Mouse (Mus musculus): Measurements from ENCODE around the gene Magi2. TPM values are rescaled to one million over a fixed set of nuclear protein-coding genes. Genes with fewer than 3 reads are reported as not detected.
"Not testable (repeated sequence)": the region's sequence is repeated elsewhere in the genome, so short reads cannot be mapped to it uniquely, and the experiment has no call there.

Magi2 gene
- total RNA-seq, 2 experiments from 2014 or later = 139 to 145 TPM

DNA sequence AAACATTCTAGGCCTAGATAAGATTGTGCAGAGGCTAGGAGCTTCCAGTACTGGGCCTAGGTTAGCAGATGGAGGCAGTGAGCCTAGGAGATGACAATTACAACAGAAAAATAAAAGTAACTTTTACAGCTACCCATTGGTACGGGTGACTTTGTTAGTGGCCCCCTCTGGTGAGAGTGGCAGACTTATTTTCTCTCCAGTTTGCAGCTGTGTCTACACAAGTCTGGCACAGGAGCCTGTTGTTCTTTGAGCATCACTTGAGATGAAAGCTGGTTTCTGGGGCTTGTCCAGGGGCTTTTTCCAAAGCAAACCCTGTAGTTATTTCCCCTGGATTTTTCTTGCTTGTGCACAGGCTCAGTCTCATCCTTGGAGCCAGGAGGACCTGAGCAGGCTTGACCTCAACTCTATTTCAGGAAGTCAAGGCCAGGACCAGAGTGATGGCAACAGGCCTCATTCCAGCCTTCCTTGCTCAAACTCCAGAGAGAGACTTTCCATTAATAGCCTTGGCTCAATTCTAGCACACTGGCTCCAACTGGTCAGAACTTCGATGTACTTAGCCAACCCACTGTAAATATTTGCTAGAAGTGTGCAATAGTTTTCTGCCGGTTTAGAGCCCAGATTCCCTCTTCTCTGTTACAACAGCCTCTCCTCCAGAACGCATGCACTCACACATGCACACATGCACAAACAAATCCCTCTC is 1493.5 kb downstream of the Magi2 start:
- DNase-seq (ENCODE audit: extremely low spot score in 1 of 2, low spot score in 2 of 2) = no peak
- no peak for TF ChIP-seq CTCF (IDR thresholded peaks at IDR 0.05)
- H3K27ac ChIP-seq = no peak overlapping the region
- no peak overlapping the region for H3K4me3 ChIP-seq
- intact Hi-C loops (cut with DNase I) = no loop called here

DNA sequence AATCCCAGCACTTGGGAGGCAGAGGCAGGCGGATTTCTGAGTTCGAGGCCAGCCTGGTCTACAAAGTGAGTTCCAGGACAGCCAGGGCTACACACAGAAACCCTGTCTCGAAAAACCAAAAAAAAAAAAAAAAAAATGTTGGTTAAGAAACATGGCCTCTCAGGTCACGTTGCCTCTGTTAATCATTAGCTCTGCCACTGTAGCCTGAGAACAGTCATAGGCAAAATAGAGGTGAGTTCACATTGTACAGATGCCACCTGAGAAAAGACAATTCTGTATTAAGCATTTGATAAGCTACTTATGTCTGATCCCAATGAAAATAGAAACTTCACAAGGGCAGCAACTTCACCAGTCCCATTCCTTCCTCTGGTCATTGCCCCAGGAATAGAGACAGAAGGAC is 1496.4 kb downstream of the Magi2 start:
- intact Hi-C loops (cut with DNase I); H3K27ac ChIP-seq; H3K4me3 ChIP-seq; DNase-seq (ENCODE audit: extremely low spot score in 1 of 2, low spot score in 2 of 2): not testable (repeated sequence)

DNA sequence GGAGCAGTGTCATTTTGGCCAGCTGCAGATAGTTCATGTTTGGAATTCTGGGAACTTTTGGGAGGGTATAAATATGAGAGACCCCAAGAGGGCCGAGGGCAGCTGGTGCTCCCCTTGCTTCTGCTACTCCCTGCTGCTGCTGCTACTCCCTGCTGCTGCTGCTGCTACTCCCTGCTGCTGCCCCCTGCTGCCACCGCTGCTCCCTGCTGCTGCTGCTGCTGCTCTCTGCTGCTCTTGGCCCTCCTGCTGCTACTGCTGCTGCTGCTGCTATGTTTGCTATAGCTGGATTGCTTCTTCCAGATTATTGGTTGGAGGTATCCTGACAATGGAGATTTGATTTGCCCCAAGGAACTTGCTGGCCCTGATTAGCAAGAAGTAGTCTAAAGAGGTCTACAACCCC is 1512.0 kb downstream of the Magi2 start:
- no peak for TF ChIP-seq CTCF (IDR thresholded peaks at IDR 0.05)
- intact Hi-C loops (cut with DNase I) = no loop called here

DNA sequence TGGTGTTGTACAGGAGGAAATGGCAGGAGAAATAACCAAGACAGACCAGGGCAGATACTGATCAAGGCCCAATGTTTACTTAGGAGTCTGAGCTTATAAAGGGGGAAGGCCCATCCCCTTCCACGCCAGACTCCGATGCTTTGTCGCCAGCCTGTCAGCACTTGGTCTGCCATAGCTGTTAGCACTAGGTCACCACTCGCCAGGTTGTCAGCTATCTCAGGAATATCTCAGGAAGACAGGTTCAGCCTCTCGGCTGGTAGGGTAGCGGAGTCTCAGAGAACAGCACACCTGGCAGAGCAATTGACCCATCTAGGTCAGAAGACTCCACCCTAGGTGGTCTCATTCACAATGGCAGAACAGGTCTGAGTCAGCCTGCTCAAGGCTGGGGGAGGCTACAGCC is 1514.4 kb downstream of the Magi2 start:
- intact Hi-C loops (cut with DNase I) = no loop called here
- no peak for DNase-seq (ENCODE audit: extremely low spot score in 1 of 2, low spot score in 2 of 2)
- no peak overlapping the region for H3K4me3 ChIP-seq
- H3K27ac ChIP-seq = no peak overlapping the region
- TF ChIP-seq CTCF (IDR thresholded peaks at IDR 0.05) = no peak

More for the DNA sequence above, 1512.0 kb downstream of the Magi2 start:
- Histone ChIP-seq H3K4me3 (no peak overlapping the region), H3K27ac (no peak overlapping the region)
- DNase-seq (ENCODE audit: extremely low spot score in 1 of 2, low spot score in 2 of 2) = no peak

DNA sequence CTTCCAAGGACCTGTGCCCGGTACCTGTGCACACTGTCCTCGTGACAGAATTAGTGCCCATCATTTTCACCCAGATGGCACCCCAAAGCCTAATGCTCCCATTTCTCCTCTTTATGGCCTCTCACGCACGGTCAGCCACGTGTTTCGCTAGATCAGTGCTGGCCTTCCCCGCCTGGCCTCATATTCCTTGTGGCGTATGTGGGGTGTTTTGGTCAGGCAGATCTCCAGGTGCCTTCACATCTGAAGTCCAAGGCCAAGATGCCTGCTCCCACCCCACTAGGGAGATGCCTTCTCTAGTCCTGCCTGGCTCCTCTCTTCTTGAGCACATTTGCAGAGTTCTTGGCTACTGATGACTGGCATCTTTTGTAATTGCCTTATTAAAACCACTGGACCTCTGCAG is 1515.1 kb downstream of the Magi2 start:
- Histone ChIP-seq H3K27ac (no peak overlapping the region), H3K4me3 (no peak overlapping the region)
- intact Hi-C loops (cut with DNase I) = no loop called here
- TF ChIP-seq CTCF (IDR thresholded peaks at IDR 0.05) = no peak
- DNase-seq (ENCODE audit: extremely low spot score in 1 of 2, low spot score in 2 of 2) = no peak

DNA sequence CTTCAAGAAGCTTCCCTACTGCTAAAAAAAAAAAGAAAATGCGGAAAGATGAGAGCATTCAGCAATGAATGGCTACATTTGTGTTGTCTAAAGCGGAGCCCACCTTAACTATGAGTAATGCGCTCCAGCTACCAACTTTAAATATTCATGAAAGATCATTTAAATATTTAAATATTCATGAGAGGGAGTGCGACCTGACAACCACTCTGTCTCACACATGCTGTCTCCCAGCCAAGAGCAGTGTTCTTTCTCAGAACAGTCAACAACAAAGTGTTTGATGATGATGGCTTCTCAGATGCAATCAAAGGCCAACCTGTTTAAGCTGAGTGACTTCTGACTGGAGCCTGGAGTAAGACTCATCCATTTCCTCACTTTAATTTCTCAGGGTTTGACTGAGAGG is 1521.3 kb downstream of the Magi2 start:
- no peak overlapping the region for H3K4me3 ChIP-seq
- intact Hi-C loops (cut with DNase I) = no loop called here
- no peak for DNase-seq (ENCODE audit: extremely low spot score in 1 of 2, low spot score in 2 of 2)
- H3K27ac ChIP-seq = no peak overlapping the region
- no peak for TF ChIP-seq CTCF (IDR thresholded peaks at IDR 0.05)

DNA sequence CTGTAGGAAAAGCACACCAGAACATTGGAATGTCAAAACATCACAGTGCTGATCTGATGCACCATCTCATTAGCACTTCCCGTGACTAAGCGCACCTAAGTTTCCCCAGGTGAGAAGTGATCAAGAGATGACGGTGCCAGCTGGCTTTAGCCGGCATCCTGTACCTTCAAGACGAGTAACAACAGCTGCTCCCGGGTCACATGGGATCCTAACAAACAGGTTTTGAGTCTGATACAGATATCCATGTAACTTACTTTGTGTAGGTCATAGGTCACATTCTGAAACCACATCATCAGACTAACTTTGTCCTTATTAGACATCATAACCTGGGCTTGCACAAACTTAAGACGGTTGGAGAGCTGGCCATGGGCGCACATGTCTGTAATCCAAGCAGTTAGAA is 1522.0 kb downstream of the Magi2 start:
- intact Hi-C loops (cut with DNase I) = no loop called here
- no peak for TF ChIP-seq CTCF (IDR thresholded peaks at IDR 0.05)
- DNase-seq (ENCODE audit: extremely low spot score in 1 of 2, low spot score in 2 of 2) = no peak
- H3K27ac ChIP-seq = no peak overlapping the region
- no peak overlapping the region for H3K4me3 ChIP-seq

DNA sequence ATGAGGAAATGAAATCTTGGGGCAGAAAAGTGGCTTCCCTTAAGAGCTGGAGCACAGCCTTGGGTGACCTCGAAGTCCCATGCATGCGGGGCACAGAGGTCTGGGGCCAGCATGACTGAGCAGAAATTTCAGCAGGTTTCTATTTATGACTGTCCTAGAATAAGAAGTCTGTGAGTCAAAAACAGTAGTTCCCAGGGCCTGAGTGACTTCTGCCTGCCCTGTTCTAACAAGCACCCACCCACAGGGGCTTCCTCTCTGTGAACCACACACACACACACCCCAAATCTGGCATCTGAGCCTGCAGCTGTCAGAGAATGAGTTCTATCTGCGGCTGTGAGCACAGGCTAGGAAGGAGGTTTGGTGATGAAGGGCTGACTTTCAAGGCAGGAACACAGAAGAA is 1522.7 kb downstream of the Magi2 start:
- no peak overlapping the region for H3K4me3 ChIP-seq
- TF ChIP-seq CTCF (IDR thresholded peaks at IDR 0.05) = no peak
- H3K27ac ChIP-seq = no peak overlapping the region
- DNase-seq (ENCODE audit: extremely low spot score in 1 of 2, low spot score in 2 of 2) = no peak
- intact Hi-C loops (cut with DNase I) = no loop called here

DNA sequence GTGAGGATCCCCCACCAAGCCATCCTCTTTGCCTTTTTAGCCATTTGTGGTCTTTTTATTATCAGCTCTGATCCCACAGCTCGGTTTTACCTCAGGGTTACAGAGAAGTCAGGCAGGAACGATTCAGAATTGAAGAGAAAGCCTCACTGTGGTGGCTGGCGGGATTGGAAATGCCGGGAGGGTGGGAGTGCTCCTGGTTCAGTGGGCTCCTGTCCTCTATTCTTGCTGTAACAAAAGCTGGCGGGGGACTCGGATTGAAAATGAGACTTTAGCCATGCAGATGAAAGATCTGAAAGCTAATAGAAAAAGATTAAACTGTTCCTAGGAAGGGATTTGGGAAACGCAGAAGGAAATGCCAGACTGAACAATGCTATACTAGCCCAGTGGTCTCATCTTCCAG is 1524.2 kb downstream of the Magi2 start:
- TF ChIP-seq CTCF (IDR thresholded peaks at IDR 0.05) = no peak
- intact Hi-C loops (cut with DNase I) = no loop called here
- H3K27ac ChIP-seq = no peak overlapping the region

DNA sequence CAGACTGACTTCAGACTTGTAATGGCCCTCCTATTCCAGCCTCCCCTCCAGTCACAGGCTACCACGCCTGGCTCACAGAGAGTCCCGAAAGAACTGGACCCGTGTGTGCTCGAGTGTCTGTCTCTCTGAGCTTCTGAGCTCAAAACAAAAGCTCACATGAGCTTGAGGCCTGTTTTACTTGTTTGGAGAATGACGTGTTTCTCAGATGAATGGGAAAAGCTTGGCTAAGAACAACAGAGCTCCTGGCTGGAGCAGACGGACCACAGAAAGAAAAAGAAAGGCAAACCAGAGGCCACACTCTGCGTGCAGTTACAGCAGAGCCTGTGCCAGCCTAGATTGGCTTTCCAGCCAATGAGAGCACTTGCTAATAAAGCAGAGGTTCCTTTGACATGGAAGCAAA is 1524.9 kb downstream of the Magi2 start:
- DNase-seq (ENCODE audit: extremely low spot score in 1 of 2, low spot score in 2 of 2) = no peak
- intact Hi-C loops (cut with DNase I) = no loop called here
- H3K27ac ChIP-seq = no peak overlapping the region
- no peak overlapping the region for H3K4me3 ChIP-seq
- TF ChIP-seq CTCF (IDR thresholded peaks at IDR 0.05) = no peak

More for the DNA sequence above, 1524.2 kb downstream of the Magi2 start:
- no peak for DNase-seq (ENCODE audit: extremely low spot score in 1 of 2, low spot score in 2 of 2)
- H3K4me3 ChIP-seq = no peak overlapping the region

DNA sequence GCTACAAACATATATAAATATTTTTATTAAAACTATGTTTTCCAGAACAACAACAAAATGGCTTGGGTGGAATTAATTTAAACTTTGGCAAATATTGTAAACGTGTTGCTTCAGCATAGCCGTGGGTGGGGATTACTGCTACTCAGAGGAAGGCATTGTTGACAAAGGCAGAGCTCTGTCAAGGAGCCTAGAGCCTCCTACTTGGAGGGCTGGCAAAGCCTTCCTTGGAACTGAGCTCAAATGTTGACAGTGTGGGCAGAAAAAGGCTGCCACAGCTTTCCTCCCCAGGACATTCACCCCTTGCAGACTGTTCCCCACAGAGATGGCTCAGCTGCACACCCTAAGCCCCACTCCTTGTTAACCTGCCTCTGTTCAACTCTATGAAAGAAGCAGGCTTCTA is 1526.3 kb downstream of the Magi2 start:
- no peak for DNase-seq (ENCODE audit: extremely low spot score in 1 of 2, low spot score in 2 of 2)

DNA sequence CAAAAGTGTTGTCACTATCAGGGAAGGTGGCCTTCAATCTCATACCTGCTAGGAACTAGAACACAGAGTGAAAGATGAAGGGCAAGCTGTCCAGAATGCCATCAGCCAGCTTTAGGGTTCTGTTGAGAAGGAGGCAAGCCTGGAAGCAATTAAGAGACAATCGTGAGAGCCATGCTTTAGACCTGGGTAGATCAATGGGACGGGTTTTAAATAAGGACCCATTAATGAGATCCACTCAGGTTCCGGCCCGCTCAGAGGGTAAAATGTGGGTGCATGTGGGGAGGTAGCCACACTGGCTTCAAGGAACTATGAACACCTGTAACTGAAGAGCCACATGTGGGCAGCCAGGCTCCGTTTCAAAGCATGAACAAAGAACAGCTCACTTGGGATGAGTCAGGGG is 1527.1 kb downstream of the Magi2 start:
- intact Hi-C loops (cut with DNase I) = no loop called here
- H3K4me3 ChIP-seq = no peak overlapping the region
- H3K27ac ChIP-seq = no peak overlapping the region
- TF ChIP-seq CTCF (IDR thresholded peaks at IDR 0.05) = no peak
- no peak for DNase-seq (ENCODE audit: extremely low spot score in 1 of 2, low spot score in 2 of 2)

More for the DNA sequence above, 1526.3 kb downstream of the Magi2 start:
- Histone ChIP-seq H3K4me3 (no peak overlapping the region), H3K27ac (no peak overlapping the region)
- TF ChIP-seq CTCF (IDR thresholded peaks at IDR 0.05) = no peak
- intact Hi-C loops (cut with DNase I) = no loop called here

All from left cerebral cortex, adult 2 months (tissue).